Mouse (Mus musculus): Measurements from ENCODE around the gene Jmjd6. TPM values are rescaled to one million over a fixed set of nuclear protein-coding genes. Genes with fewer than 3 reads are reported as not detected.
"Not testable (repeated sequence)": the region's sequence is repeated elsewhere in the genome, so short reads cannot be mapped to it uniquely, and the experiment has no call there.

Gene Jmjd6
- polyA plus RNA-seq, 1 experiment from 2014 or later, result 73.4 TPM

- no peak overlapping the region for H3K4me2 ChIP-seq
- 86% methylated on average over 14 of the region's 14 CpGs for WGBS
- no peak for ATAC-seq (ENCODE audit: insufficient number of reproducible peaks, insufficient read depth, low FRiP score, low TSS enrichment, low read depth)
Observed at GRCm38 (mm10) chr11:116838936-116839335, 4.3 kb downstream of the Jmjd6 start.

GRCm38 (mm10) chr11:116837441-116837840, 5.8 kb downstream of the Jmjd6 start:
- H3K36me3 ChIP-seq, result peaks cover 90% of the 10 kb centered on the region
- H3K4me1 ChIP-seq, result peaks cover 37% of the 10 kb centered on the region
- H3K27me3 ChIP-seq, result no peaks in the 10 kb centered on the region
- no peak overlapping the region for H3K4me3 ChIP-seq
- no peak for ATAC-seq (ENCODE audit: insufficient number of reproducible peaks, insufficient read depth, low FRiP score, low TSS enrichment, low read depth)
- no peak overlapping the region for H3K4me2 ChIP-seq
- no peaks in the 10 kb centered on the region for H3K9me3 ChIP-seq
- WGBS, result 95% methylated on average over 10 of the region's 10 CpGs
- H3K27ac ChIP-seq, result no peak overlapping the region
- H3K9ac ChIP-seq, result no peak overlapping the region

More at GRCm38 (mm10) chr11:116838936-116839335, 4.3 kb downstream of the Jmjd6 start:
- Histone ChIP-seq H3K27ac (no peak overlapping the region), H3K9ac (0 out of 2 replicates have a peak overlapping the region, but pooled peaks have one; percentile 21), H3K9me3 (no peaks in the 10 kb centered on the region), H3K36me3 (peaks cover 75% of the 10 kb centered on the region), H3K27me3 (no peaks in the 10 kb centered on the region), H3K4me1 (peaks cover 29% of the 10 kb centered on the region), H3K4me3 (no peak overlapping the region)

GRCm38 (mm10) chr11:116836283-116836682, 7.0 kb downstream of the Jmjd6 start:
- H3K9ac ChIP-seq, result no peak overlapping the region
- peaks cover 34% of the 10 kb centered on the region for H3K4me1 ChIP-seq
- H3K27me3 ChIP-seq, result no peaks in the 10 kb centered on the region
- peaks cover 91% of the 10 kb centered on the region for H3K36me3 ChIP-seq
- H3K4me3 ChIP-seq, result no peak overlapping the region
- WGBS, result 85% methylated on average over 4 of the region's 4 CpGs
- no peak overlapping the region for H3K27ac ChIP-seq
- no peak for ATAC-seq (ENCODE audit: insufficient number of reproducible peaks, insufficient read depth, low FRiP score, low TSS enrichment, low read depth)
- H3K4me2 ChIP-seq, result no peak overlapping the region
- no peaks in the 10 kb centered on the region for H3K9me3 ChIP-seq

GRCm38 (mm10) chr11:116834954-116835353, 8.3 kb downstream of the Jmjd6 start:
- no peaks in the 10 kb centered on the region for H3K9me3 ChIP-seq
- no peaks in the 10 kb centered on the region for H3K27me3 ChIP-seq
- WGBS, result 87% methylated on average over 1 of the region's 1 CpGs

GRCm38 (mm10) chr11:116832172-116832685, 11.0 kb downstream of the Jmjd6 start:
- no peak overlapping the region for H3K4me3 ChIP-seq
- 32% methylated on average over 3 of the region's 4 CpGs for WGBS
- no peaks in the 10 kb centered on the region for H3K27me3 ChIP-seq
- peak overlapping the region; percentile 23; the same call in 1 of the 2 replicates for H3K27ac ChIP-seq
- H3K4me1 ChIP-seq, result peaks cover 28% of the 10 kb centered on the region
- ATAC-seq (ENCODE audit: insufficient number of reproducible peaks, insufficient read depth, low FRiP score, low TSS enrichment, low read depth), result no peak
- no peaks in the 10 kb centered on the region for H3K9me3 ChIP-seq
- H3K36me3 ChIP-seq, result peaks cover 55% of the 10 kb centered on the region
- H3K4me2 ChIP-seq, result no peak overlapping the region
- no peak overlapping the region; the same call in 1 of the 2 replicates for H3K9ac ChIP-seq

More at GRCm38 (mm10) chr11:116834954-116835353, 8.3 kb downstream of the Jmjd6 start:
- Histone ChIP-seq H3K9ac (no peak overlapping the region), H3K4me2 (no peak overlapping the region), H3K36me3 (peaks cover 82% of the 10 kb centered on the region), H3K27ac (no peak overlapping the region), H3K4me1 (peaks cover 21% of the 10 kb centered on the region), H3K4me3 (no peak overlapping the region)
- no peak for ATAC-seq (ENCODE audit: insufficient number of reproducible peaks, insufficient read depth, low FRiP score, low TSS enrichment, low read depth)

- Histone ChIP-seq H3K36me3 (peaks cover 9% of the 10 kb centered on the region), H3K27me3 (no peaks in the 10 kb centered on the region), H3K9me3 (no peaks in the 10 kb centered on the region), H3K4me3 (peak within 1 kb of the TSS; percentile 73), H3K4me1 (peaks cover 37% of the 10 kb centered on the region), H3K9ac (peak within 1 kb of the TSS; percentile 87), H3K27ac (0 out of 2 replicates have a peak within 1 kb of the TSS, but pooled peaks have one; percentile 16), H3K4me2 (peak within 1 kb of the TSS; percentile 89)
- ATAC-seq (ENCODE audit: insufficient number of reproducible peaks, insufficient read depth, low FRiP score, low TSS enrichment, low read depth), result 0 out of 2 replicates have a peak, but pooled peaks have one; percentile 17
- under 1% methylated on average over 62 of the region's 71 CpGs for WGBS
Observed at GRCm38 (mm10) chr11:116827534-116828165, 15.6 kb downstream of the Jmjd6 start, which contains the start of gene Mxra7. TSS of gene Mxra7 (minus strand) at chr11:116828046.

GRCm38 (mm10) chr11:116826550-116827504, 16.4 kb downstream of the Jmjd6 start:
- H3K36me3 ChIP-seq, result peaks cover 7% of the 10 kb centered on the region
- no peak overlapping the region for H3K27ac ChIP-seq
- peak overlapping the region; percentile 87 for H3K9ac ChIP-seq
- no peaks in the 10 kb centered on the region for H3K9me3 ChIP-seq
- H3K4me2 ChIP-seq, result peak overlapping the region; percentile 89
- peaks cover 37% of the 10 kb centered on the region for H3K4me1 ChIP-seq
- H3K27me3 ChIP-seq, result no peaks in the 10 kb centered on the region
- H3K4me3 ChIP-seq, result peak overlapping the region; percentile 73
- ATAC-seq (ENCODE audit: insufficient number of reproducible peaks, insufficient read depth, low FRiP score, low TSS enrichment, low read depth), result no peak
- WGBS, result 31% methylated on average over 17 of the region's 17 CpGs

- Histone ChIP-seq H3K9ac (0 out of 2 replicates have a peak overlapping the region, but pooled peaks have one; percentile 6), H3K27me3 (no peaks in the 10 kb centered on the region), H3K4me2 (no peak overlapping the region; the same call in 1 of the 2 replicates), H3K36me3 (no peaks in the 10 kb centered on the region), H3K27ac (no peak overlapping the region), H3K9me3 (no peaks in the 10 kb centered on the region), H3K4me3 (no peak overlapping the region), H3K4me1 (peaks cover 51% of the 10 kb centered on the region)
- 68% methylated on average over 5 of the region's 5 CpGs for WGBS
- no peak for ATAC-seq (ENCODE audit: insufficient number of reproducible peaks, insufficient read depth, low FRiP score, low TSS enrichment, low read depth)
Observed at GRCm38 (mm10) chr11:116825230-116825629, 18.0 kb downstream of the Jmjd6 start.

GRCm38 (mm10) chr11:116823885-116824284, 19.4 kb downstream of the Jmjd6 start:
- not testable (repeated sequence) for H3K9me3 ChIP-seq; ATAC-seq (ENCODE audit: insufficient number of reproducible peaks, insufficient read depth, low FRiP score, low TSS enrichment, low read depth); H3K4me2 ChIP-seq; H3K9ac ChIP-seq; H3K4me3 ChIP-seq; H3K27ac ChIP-seq; H3K36me3 ChIP-seq; H3K27me3 ChIP-seq
- H3K4me1 ChIP-seq, result peaks cover 52% of the 10 kb centered on the region
- 94% methylated on average over 10 of the region's 10 CpGs for WGBS

GRCm38 (mm10) chr11:116823255-116823654, 20.0 kb downstream of the Jmjd6 start:
- H3K4me3 ChIP-seq, result no peak overlapping the region
- no peaks in the 10 kb centered on the region for H3K36me3 ChIP-seq
- peaks cover 46% of the 10 kb centered on the region for H3K4me1 ChIP-seq
- H3K27me3 ChIP-seq, result no peaks in the 10 kb centered on the region
- no peak overlapping the region for H3K4me2 ChIP-seq
- no peak for ATAC-seq (ENCODE audit: insufficient number of reproducible peaks, insufficient read depth, low FRiP score, low TSS enrichment, low read depth)
- no peak overlapping the region for H3K9ac ChIP-seq
- no peaks in the 10 kb centered on the region for H3K9me3 ChIP-seq
- no peak overlapping the region for H3K27ac ChIP-seq
- WGBS, result 98% methylated on average over 2 of the region's 2 CpGs

GRCm38 (mm10) chr11:116822626-116823025, 20.6 kb downstream of the Jmjd6 start:
- ATAC-seq (ENCODE audit: insufficient number of reproducible peaks, insufficient read depth, low FRiP score, low TSS enrichment, low read depth), result no peak
- 0 out of 2 replicates have a peak overlapping the region, but pooled peaks have one; percentile 32 for H3K9ac ChIP-seq
- H3K36me3 ChIP-seq, result no peaks in the 10 kb centered on the region
- H3K4me2 ChIP-seq, result no peak overlapping the region
- no peaks in the 10 kb centered on the region for H3K9me3 ChIP-seq
- H3K27me3 ChIP-seq, result no peaks in the 10 kb centered on the region
- H3K4me3 ChIP-seq, result no peak overlapping the region
- H3K27ac ChIP-seq, result no peak overlapping the region
- peaks cover 43% of the 10 kb centered on the region for H3K4me1 ChIP-seq
- 91% methylated on average over 10 of the region's 10 CpGs for WGBS
